Mouse (Mus musculus) limb, embryonic 14.5 days (tissue): ENCODE measurements at regions not wholly inside any gene's neighbourhood (a gene's known extent, or its start where the extent isn't known, plus 50 kb on each side); places are given as distances from the start of the nearest gene placed in this dataset.
A peak's percentile ranks its signal among the peaks of the same experiment; 100 is the strongest.

ENCODE experiments used
- ATAC-seq: fragments of 200-750 bp; cut with Nextera tagmentation; 2 replicates; pipeline ENCODE4 v1.8.0; 2017; ENCODE audit warnings: low read depth, moderate number of reproducible peaks, moderate TSS enrichment; ENCODE audit not compliant: low FRiP score
- DNase-seq: peaks from one replicate; pipeline ENCODE4 v3.0.0-alpha.2; 2015; ENCODE audit warnings: low spot score
- H3K27ac ChIP-seq: fragments of 300-500 bp; sonication (generic); replicated peaks from 2 replicates; pipeline ENCODE4 v1.5.1; 2014; ENCODE audit warnings: low read depth, mild to moderate bottlenecking, low read length, moderate library complexity, mixed read lengths
- H3K27me3 ChIP-seq: fragments of 300-500 bp; sonication (generic); 2 replicates; pipeline ENCODE4 v1.6.1; 2014; ENCODE audit warnings: low read length, mixed read lengths; ENCODE audit not compliant: control insufficient read depth, insufficient read depth
- H3K36me3 ChIP-seq: fragments of 300-500 bp; sonication (generic); 2 replicates; pipeline ENCODE4 v1.6.1; 2014; ENCODE audit warnings: mild to moderate bottlenecking, low read length, moderate library complexity, mixed read lengths; ENCODE audit not compliant: control insufficient read depth, insufficient read depth
- H3K4me1 ChIP-seq: fragments of 300-500 bp; sonication (generic); 2 replicates; pipeline ENCODE4 v1.6.1; 2014; ENCODE audit warnings: antibody characterized with exemption, low read length, mixed read lengths; ENCODE audit not compliant: control insufficient read depth, insufficient read depth
- H3K4me2 ChIP-seq: fragments of 300-500 bp; sonication (generic); replicated peaks from 2 replicates; pipeline ENCODE4 v1.6.1; 2014; ENCODE audit warnings: low read depth, mild to moderate bottlenecking, low read length, moderate library complexity; ENCODE audit not compliant: severe bottlenecking
- H3K4me3 ChIP-seq: fragments of 300-500 bp; sonication (generic); replicated peaks from 2 replicates; pipeline ENCODE4 v1.5.1; 2014; ENCODE audit warnings: low read length
- H3K9ac ChIP-seq: fragments of 300-500 bp; sonication (generic); 2 replicates; pipeline ENCODE4 v1.6.1; 2014; ENCODE audit warnings: mild to moderate bottlenecking, low read depth, low read length, moderate library complexity; ENCODE audit not compliant: severe bottlenecking
- H3K9me3 ChIP-seq: fragments of 300-500 bp; sonication (generic); 2 replicates; pipeline ENCODE4 v1.6.1; 2016; ENCODE audit warnings: low read length; ENCODE audit not compliant: control insufficient read depth
- POLR2A ChIP-seq: fragments of 200-500 bp; IDR thresholded peaks from 2 replicates; pipeline ENCODE4 v1.8.0; 2012; ENCODE audit warnings: inconsistent platforms, mild to moderate bottlenecking, moderate library complexity, borderline replicate concordance; ENCODE audit not compliant: insufficient read depth, insufficient read length; ENCODE audit errors: extremely low read depth
- WGBS: fragments of 180-500 bp; shearing (Covaris S2); extraction: QIAGEN DNeasy Blood & Tissue Kit; methylation state at CpG from one replicate; pipeline ENCODE4 v1.1.7; 2014; 5-methylcytosine and 5-hydroxymethylcytosine counted together

DNA sequence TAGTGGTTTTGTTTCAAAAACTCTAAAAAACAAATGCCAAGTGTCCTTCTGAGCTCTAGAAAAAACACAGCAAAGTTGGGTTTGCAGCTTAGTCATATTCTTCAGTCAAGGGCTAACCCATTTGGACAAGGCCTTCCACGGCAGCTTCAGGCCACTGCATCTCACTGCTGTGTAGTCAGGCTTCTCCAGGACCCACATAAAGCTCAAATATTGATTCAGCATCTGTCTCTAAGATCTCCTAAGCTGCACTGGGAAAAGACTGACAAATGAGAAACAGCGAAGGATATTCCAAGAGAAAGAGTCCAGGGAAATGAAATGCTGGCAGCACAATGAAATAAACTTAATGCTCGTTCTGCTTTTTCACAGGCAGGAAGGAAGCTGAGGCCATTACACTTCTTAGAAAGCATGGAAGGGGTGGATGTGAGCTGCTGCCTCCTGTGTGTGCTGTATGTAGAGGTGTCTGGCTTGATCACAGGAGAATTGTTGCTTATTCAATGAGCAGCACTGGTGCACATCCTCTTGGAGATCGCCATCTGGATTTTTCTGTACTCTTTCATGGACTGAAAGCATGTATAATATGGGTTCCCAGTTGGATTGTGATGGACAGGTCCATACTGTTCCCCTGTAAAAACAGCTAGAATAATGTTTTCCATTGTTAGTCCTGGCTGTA lies 425.4 kb upstream of the Fat3 start:
- Histone ChIP-seq H3K36me3 (no peaks in the 10 kb centered on the region), H3K27me3 (no peaks in the 10 kb centered on the region), H3K9ac (no peak overlapping the region), H3K4me3 (no peak overlapping the region), H3K4me2 (no peak overlapping the region), H3K27ac (no peak overlapping the region), H3K4me1 (no peaks in the 10 kb centered on the region), H3K9me3 (no peaks in the 10 kb centered on the region)
- peak; percentile 80; the same call in 1 of the 2 replicates for ATAC-seq
- whole genome bisulfite sequencing = 64% methylated on average over 4 of the region's 4 CpGs
- TF ChIP-seq POLR2A = no peak
- DNase-seq = peak; percentile 14

DNA sequence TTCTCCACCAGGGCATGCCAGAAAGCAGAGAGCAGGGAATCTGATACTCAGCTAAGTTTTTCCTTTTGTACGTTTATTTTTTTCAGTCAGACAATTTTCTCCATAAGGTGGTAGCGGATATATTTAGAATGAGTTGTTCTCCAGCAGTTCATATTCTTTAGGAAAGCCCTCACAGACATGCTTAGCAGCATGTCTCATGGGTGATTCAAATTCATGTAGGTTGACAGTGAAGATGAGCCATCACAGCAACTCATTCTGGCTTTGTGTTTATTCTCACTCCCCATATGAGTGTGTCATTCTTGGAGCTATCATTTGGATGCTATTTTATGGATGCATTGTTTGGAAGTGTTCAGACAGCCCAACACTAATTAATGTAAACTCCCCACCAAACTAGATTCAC lies 424.2 kb upstream of the Fat3 start:
- H3K36me3 ChIP-seq = no peaks in the 10 kb centered on the region
- H3K4me1 ChIP-seq = no peaks in the 10 kb centered on the region
- H3K9me3 ChIP-seq = no peaks in the 10 kb centered on the region
- DNase-seq (no peak), ATAC-seq (no peak)
- H3K4me2 ChIP-seq = no peak overlapping the region
- no peak for TF ChIP-seq POLR2A
- WGBS = 70% methylated on average over 2 of the region's 2 CpGs
- no peaks in the 10 kb centered on the region for H3K27me3 ChIP-seq
- H3K4me3 ChIP-seq = no peak overlapping the region
- H3K9ac ChIP-seq = no peak overlapping the region
- no peak overlapping the region for H3K27ac ChIP-seq

DNA sequence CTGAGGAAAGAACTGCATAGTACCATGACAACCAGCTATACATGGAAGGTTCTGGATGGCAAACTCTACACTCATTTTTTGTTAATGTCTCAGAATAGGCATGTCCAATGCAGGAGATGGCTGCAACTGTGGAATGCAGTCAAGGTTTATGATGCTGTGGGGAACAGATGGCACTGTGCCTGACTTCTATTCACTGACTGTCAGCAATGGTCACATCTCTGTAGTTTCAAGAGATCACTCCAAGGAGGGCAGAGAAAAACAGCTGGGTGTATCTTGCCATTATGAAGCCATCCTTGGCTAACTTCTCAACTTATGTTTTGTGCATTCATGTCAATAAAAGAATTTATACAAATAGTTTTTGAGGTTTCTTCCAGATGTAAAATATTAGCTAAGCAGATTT lies 405.1 kb upstream of the Fat3 start:
- H3K4me1 ChIP-seq = no peaks in the 10 kb centered on the region
- DNase-seq (no peak), ATAC-seq (no peak)

DNA sequence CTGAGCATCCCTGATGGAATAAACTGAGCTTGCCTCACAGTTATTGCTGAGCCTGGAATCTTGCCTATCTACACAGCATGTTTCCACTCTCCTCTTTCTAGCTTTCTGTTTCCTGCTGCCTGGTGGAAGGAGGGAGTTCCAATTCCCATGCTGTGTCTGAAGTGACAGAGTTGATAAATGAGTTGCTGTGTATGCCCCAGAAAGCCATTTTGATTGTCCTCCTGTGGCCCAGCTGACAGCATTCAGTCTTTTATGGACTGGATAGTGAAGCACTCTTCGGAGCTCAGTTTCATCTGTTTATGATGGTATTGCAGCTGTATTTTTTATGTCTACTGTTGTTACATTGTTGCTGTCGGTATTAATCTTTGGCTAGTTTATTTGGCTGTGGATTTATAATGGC lies 398.0 kb upstream of the Fat3 start:
- no peak overlapping the region for H3K4me2 ChIP-seq
- H3K9ac ChIP-seq = no peak overlapping the region
- H3K4me1 ChIP-seq = no peaks in the 10 kb centered on the region
- no peak overlapping the region for H3K27ac ChIP-seq
- ATAC-seq = no peak
- no peaks in the 10 kb centered on the region for H3K27me3 ChIP-seq
- H3K36me3 ChIP-seq = no peaks in the 10 kb centered on the region
- no peak for TF ChIP-seq POLR2A
- H3K9me3 ChIP-seq = no peaks in the 10 kb centered on the region
- DNase-seq = no peak
- WGBS = 51% methylated on average over 2 of the region's 2 CpGs
- no peak overlapping the region for H3K4me3 ChIP-seq

More for the DNA sequence above, 405.1 kb upstream of the Fat3 start:
- H3K4me3 ChIP-seq = no peak overlapping the region
- H3K36me3 ChIP-seq = no peaks in the 10 kb centered on the region
- no peak overlapping the region for H3K4me2 ChIP-seq
- H3K9me3 ChIP-seq = no peaks in the 10 kb centered on the region
- H3K27me3 ChIP-seq = no peaks in the 10 kb centered on the region
- H3K9ac ChIP-seq = no peak overlapping the region
- no peak overlapping the region for H3K27ac ChIP-seq
- no peak for TF ChIP-seq POLR2A

DNA sequence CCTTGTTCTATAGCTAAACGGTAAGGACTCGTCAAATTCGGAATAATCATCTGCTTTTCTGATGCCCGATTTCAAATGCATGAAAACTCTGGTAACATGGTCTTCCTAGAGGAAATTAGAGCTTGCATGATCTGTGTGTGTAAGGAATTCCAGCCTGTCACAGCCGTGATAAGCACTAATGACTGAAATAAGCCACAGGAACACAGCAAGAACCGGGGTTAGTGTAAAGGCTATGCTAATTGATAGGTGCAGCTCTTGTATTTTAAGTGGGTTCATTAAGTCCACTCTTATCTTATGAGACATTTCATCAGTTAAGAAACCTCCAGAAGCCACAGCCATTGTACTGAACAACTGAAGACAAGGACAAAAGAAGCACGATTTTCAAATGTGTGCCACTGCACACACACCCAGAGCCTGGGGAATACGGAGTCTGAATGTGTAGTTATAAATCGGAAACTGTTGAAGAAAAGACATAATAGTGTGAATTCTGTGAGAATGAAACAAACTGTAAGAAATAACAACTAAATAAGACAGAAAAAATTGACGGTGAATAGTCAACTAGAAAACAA lies 351.5 kb upstream of the Fat3 start:
- no peak overlapping the region for H3K4me2 ChIP-seq
- DNase-seq = no peak
- 80% methylated on average over 10 of the region's 10 CpGs for WGBS
- ATAC-seq = no peak
- TF ChIP-seq POLR2A = no peak
- H3K27ac ChIP-seq = no peak overlapping the region
- H3K9me3 ChIP-seq = no peaks in the 10 kb centered on the region
- no peak overlapping the region for H3K4me3 ChIP-seq
- no peaks in the 10 kb centered on the region for H3K27me3 ChIP-seq
- H3K4me1 ChIP-seq = no peaks in the 10 kb centered on the region
- no peak overlapping the region for H3K9ac ChIP-seq
- no peaks in the 10 kb centered on the region for H3K36me3 ChIP-seq
